Mouse (Mus musculus): ENCODE results near the gene Amh. TPM values are rescaled to one million over a fixed set of nuclear protein-coding genes. Genes with fewer than 3 reads are reported as not detected.
"Not testable (repeated sequence)": the region's sequence is repeated elsewhere in the genome, so short reads cannot be mapped to it uniquely, and the experiment has no call there.

Amh gene
- total RNA-seq, 1 experiment from 2014 or later = 0.81 TPM

DNA sequence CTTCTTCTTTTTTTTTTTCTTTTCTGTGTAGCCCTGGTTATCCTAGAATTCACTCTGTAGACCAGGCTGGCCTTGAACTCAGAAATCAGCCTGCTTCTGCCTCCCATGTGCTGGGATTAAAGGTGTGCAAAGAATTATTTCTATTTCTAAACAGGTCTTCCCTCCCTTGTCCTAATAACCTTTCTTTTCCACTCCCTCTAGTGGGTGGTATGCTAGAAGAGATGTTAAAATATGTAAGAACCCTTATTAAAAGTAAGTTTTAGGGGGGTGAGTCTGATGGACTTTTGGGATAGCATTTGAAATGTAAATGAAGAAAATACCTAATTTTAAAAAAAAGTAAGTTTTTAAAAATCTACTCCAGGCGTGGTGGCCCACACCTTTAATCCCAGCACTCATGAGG is 18.3 kb downstream of the Amh start:
- no peak for ATAC-seq (ENCODE audit: extremely low read depth, insufficient number of reproducible peaks, low FRiP score, poor library complexity, severe bottlenecking)

DNA sequence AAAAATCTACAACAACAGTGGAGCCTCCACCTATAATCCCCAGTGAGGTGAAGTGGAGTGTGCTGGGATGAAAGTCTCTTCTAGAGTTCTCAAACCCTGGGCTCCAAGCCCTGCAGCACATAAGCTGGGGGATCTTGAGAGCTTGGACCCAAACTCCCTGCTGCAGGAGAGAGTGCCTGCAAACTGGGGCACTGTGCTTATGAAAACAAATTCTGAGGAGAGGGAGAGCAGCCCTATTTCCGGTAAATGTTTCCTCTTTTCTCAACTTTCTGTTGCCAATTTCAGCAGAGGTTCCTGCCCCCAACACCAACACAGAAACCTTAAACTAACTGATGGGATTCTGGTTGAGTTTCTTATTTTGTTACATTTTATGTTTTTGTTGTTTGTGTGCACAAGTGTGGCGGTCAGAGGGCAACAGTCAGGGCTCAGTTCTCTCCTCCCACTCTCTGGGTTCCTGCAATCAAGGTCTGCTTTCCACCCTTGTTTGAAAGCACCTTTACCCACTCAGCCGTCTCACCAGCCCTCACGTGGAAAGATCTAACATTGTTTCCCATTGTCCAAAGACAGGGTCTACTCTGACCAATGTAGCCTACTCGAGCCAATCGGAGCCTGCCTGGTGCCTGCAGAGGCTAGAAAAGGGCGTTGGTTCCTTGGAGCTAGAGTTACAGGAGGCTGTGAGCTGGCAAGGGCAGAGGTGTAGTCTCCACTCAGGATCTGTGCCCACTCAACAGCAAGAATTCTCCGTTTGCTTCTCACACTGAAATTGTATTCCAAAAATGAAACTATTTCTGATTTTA is 19.0 kb downstream of the Amh start:
- ATAC-seq (ENCODE audit: extremely low read depth, insufficient number of reproducible peaks, low FRiP score, poor library complexity, severe bottlenecking) = no peak

- ATAC-seq (ENCODE audit: extremely low read depth, insufficient number of reproducible peaks, low FRiP score, poor library complexity, severe bottlenecking) = no peak
Measured at GRCm38 (mm10) chr10:80824827-80825226, 19.8 kb downstream of the Amh start.

DNA sequence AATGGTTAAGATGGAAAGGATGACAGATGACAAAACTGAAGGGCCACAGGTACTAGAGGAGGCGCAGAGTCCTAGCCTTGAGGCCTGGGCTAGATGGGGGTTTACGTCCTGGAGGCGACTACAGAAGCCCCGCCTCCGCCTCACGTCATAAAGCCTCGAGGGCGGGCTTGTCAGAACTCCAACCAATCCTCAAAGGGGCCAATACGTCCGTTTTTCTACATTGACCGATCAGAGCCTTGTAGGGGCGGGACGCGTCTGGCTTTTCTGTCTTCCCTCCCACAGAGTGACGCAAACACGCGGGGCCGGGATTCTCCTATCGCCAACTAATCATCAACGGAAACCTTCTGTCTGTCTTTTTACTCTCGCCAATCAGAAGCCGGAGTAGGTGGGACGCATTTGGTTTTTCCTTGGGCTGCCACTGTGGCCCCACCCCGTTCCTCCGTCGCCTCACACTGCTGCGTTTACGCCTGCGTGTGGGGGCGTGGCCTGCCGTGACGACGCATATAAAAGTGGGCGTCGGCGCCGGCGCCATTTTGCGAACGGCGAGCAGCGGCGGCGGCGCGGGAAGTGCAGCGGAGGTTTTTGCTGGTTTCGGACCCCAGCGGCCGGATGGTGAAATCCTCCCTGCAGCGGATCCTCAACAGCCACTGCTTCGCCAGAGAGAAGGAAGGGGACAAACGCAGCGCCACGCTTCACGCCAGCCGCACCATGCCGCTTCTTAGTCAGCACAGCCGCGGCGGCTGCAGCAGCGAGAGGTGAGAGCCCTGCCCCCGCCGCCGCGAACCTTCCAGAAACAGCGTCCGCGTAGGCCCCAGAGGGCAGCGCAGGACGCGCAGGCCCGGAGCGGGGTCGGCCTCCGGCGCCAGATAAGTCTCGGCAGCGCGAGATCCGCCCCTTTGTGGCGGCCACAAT is 21.4 kb downstream of the Amh start, which contains the start of gene Oaz1:
TSS of gene Oaz1 (plus strand) at position 506 of the 912 bp plus-strand sequence.
- peak; percentile 92 for ATAC-seq (ENCODE audit: extremely low read depth, insufficient number of reproducible peaks, low FRiP score, poor library complexity, severe bottlenecking)

- no peak for ATAC-seq (ENCODE audit: extremely low read depth, insufficient number of reproducible peaks, low FRiP score, poor library complexity, severe bottlenecking)
Measured at GRCm38 (mm10) chr10:80827063-80827869, 22.2 kb downstream of the Amh start.

DNA sequence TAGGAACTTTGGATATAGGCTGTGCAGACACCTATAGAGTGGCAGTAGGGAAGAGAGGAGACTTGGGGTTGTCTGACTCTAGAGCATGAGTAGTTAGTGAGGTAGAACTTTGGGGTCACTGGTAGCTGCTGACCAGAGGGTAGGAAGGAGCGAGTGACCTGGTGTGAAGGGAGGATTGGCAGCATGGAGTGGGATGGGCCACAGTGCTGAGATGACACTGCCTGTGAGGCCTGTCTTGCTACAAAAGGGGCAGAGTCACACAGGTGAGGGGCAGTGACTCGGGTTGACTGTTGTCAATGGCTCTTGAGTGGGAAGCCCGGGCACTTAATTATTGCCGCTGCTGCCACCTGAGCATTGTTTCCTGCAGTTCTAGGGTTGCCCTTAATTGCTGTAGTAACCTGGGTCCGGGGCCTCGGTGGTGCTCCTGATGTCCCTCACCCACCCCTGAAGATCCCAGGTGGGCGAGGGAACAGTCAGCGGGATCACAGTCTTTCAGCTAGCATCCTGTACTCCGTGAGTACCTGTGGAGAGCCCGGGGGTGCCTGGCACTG is 22.9 kb downstream of the Amh start:
- ATAC-seq (ENCODE audit: extremely low read depth, insufficient number of reproducible peaks, low FRiP score, poor library complexity, severe bottlenecking) = no peak

GRCm38 (mm10) chr10:80828587-80828986 is 23.5 kb downstream of the Amh start:
- not testable (repeated sequence) for ATAC-seq (ENCODE audit: extremely low read depth, insufficient number of reproducible peaks, low FRiP score, poor library complexity, severe bottlenecking)

- ATAC-seq (ENCODE audit: extremely low read depth, insufficient number of reproducible peaks, low FRiP score, poor library complexity, severe bottlenecking) = no peak
Measured at GRCm38 (mm10) chr10:80829359-80830278, 24.6 kb downstream of the Amh start.

DNA sequence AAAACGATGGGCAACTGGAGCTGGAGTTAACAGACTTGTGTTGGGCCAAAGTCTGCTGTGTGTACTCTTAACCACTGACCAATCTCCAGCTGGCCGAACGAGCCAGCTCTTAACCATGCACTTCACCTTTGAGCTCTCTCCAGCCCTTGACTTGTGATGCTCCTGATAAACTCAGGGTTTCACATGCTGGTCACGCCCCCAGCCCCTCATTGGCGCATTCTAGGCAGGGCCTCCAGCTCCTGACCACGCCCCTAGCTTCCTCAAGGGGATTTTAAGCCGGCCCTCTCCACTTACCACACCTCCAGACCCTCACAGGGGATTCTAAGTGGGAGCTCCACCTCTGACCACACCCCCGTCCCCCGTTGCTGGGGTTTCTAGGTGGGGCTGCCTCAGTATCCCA is 26.1 kb downstream of the Amh start:
- no peak for ATAC-seq (ENCODE audit: extremely low read depth, insufficient number of reproducible peaks, low FRiP score, poor library complexity, severe bottlenecking)

DNA sequence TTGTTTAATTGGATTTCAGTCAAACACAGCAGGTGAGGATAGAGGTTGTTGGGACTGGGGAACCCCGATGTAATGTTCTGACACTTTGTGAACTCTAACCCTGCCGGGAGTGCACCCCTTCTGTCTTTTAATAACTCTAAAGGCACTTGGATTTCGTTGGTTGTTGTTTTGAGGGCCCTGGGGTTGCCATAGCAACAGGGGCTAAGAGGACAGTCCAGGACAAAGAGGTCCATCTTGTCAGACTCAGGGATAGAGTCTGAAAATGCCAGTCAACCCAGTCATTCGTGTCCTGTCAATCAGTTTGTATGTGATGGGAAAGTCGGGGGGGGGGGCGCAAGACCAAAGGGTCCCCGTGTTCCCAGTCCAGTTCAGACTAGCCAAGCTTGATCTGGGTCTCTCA is 27.8 kb downstream of the Amh start:
- no peak for ATAC-seq (ENCODE audit: extremely low read depth, insufficient number of reproducible peaks, low FRiP score, poor library complexity, severe bottlenecking)

DNA sequence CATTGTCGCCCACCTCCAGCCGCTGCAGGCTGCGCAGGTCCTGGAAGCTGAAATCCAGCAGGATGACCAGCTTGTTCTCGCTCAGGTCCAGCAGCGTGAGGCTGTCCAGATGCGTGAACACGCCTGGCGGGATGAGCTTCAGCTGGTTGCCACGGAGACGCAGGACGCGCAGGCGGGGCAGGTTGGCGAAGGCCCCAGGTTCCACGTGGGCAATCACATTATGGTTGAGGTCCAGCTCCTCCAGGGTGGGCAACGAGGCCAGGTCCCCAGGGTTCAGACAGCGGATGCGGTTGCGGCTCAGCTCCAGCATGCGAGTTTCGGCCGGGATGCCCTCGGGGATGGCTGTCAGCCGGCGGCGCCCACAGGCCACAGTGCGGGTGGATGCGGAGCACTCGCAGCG is 30.6 kb downstream of the Amh start:
- ATAC-seq (ENCODE audit: extremely low read depth, insufficient number of reproducible peaks, low FRiP score, poor library complexity, severe bottlenecking) = no peak

GRCm38 (mm10) chr10:80836949-80837379 is 31.9 kb downstream of the Amh start:
- ATAC-seq (ENCODE audit: extremely low read depth, insufficient number of reproducible peaks, low FRiP score, poor library complexity, severe bottlenecking) = no peak

DNA sequence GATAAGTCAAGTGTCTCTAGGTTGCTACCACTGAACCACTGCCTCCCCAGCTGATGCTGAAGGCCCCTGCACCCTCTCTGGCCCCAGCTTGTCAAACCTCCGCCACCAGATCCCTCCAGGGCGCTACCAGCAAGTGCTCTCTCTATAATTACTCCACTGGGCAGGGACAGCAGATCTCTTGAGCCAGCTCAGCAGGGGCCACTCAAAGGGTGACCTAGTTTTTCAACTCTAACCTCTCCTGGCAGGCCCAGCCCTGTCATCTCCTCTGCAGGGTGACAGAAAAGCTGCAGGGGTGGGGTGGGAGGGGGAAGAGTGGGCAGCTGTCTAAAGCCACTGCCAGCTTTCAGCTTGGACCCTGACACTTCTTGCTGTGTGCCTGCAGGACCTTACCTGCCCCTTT is 32.8 kb downstream of the Amh start:
- no peak for ATAC-seq (ENCODE audit: extremely low read depth, insufficient number of reproducible peaks, low FRiP score, poor library complexity, severe bottlenecking)

DNA sequence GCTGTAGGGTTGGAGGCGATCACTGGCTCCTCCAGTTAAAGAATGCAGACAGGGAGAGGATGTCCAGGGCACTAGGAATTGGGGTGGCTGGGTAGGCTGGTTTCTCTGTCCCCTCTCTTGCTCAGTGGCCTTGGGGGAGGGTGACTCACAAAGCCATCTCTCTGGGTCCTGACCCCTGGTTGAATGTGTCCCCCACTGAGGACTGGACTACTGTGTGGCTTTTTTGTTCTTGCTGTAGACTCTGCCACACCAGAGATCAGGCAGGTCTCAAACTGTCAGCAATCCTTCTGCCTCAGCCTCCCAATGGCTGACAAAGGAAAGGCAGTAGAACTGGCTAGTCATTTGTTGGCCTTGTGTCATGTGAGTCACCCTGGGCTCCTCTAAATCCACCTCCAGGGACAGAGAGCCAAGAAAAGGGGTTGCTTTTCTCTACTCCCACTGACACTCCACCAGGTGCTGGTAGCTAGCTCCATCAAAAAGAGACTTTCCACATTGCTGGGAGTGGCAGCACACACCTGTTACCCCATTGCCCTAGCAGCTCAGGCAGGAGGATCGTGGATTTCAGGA is 33.4 kb downstream of the Amh start:
- no peak for ATAC-seq (ENCODE audit: extremely low read depth, insufficient number of reproducible peaks, low FRiP score, poor library complexity, severe bottlenecking)

DNA sequence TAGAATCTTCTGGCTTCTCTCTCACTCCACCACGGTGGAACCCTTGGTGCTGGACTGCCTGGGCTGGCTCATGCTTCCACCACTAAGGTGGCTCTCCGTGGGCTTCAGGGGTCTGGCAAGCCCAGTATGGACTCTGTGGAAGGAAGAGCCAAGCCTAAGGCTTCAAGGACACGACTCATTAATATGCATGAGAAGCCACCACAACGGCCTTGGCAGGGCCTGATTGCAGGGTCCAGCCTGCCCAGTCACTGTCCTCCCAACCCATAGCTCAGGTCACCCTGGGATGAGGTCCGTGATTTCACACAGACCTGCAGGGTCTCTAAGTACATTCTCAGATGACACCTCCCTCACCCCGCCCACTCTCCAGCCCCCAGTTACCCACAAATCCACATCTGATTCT is 34.8 kb downstream of the Amh start:
- no peak for ATAC-seq (ENCODE audit: extremely low read depth, insufficient number of reproducible peaks, low FRiP score, poor library complexity, severe bottlenecking)

DNA sequence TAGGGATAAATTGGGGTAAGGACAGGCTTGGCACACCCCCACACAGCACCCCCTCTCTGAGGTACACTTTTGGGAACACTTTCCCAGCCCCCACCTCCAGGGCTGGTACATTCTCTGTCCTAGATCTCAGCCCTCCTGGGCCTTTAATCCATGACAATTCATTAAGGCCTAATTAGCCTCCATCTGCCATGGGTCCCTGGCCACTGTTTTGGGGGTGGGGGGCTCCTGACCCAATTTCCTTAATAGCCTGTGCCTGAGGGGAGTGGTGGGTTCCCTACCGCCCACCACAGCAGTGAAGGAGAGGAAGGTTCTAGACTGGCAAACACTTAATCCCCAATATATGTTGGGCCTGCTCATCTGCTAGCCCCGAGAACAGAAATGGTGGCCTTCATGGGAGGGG is 36.6 kb downstream of the Amh start:
- no peak for ATAC-seq (ENCODE audit: extremely low read depth, insufficient number of reproducible peaks, low FRiP score, poor library complexity, severe bottlenecking)

DNA sequence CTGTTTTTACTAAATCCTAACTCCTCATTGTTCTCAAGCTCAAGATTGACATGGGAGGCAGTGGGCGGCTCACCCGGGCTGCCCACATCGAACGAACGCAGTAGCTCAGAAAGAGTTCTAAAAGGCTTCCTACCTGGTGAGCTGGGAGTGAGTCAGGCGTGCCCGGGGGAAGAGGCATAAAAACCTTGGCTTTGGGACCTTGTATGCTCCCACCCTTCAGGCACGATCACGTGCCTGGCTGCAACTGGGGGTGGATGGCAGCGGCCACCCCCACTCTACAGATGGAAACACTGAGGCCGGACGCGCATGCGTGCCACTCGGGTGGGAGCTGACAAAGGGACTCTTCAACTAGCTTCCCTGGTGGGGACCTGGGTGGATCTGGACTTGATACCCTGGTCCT is 37.3 kb downstream of the Amh start:
- ATAC-seq (ENCODE audit: extremely low read depth, insufficient number of reproducible peaks, low FRiP score, poor library complexity, severe bottlenecking) = no peak

All from neutrophil, adult 5-6 weeks (primary cell).